Mouse (Mus musculus) lung, embryonic 16.5 days (tissue): ENCODE measurements around the gene Plekhg4. TPM values are rescaled to one million over a fixed set of nuclear protein-coding genes. Genes with fewer than 3 reads are reported as not detected.

Experiments used
- ATAC-seq: fragments of 200-750 bp; cut with Nextera tagmentation; 2 replicates; pipeline ENCODE4 v1.8.0; 2017; ENCODE audit warnings: low read depth, mild to moderate bottlenecking, moderate library complexity
- H3K27ac ChIP-seq: fragments of 300-500 bp; sonication (generic); 2 replicates; pipeline ENCODE4 v1.5.1; 2014; ENCODE audit warnings: mild to moderate bottlenecking, control low read depth, low read length
- H3K27me3 ChIP-seq: fragments of 300-500 bp; sonication (generic); 2 replicates; pipeline ENCODE4 v1.6.1; 2014; ENCODE audit warnings: low read depth, low read length, mixed read lengths; ENCODE audit not compliant: control insufficient read depth, insufficient read depth
- H3K36me3 ChIP-seq: fragments of 300-500 bp; sonication (generic); 2 replicates; pipeline ENCODE4 v1.6.1; 2014; ENCODE audit warnings: low read length; ENCODE audit not compliant: control insufficient read depth, insufficient read depth
- H3K4me1 ChIP-seq: fragments of 300-500 bp; sonication (generic); replicated peaks from 2 replicates; pipeline ENCODE4 v1.6.1; 2014; ENCODE audit warnings: low read length, mixed read lengths; ENCODE audit not compliant: control insufficient read depth, insufficient read depth
- H3K4me2 ChIP-seq: fragments of 300-500 bp; sonication (generic); 2 replicates; pipeline ENCODE4 v1.6.1; 2014; ENCODE audit warnings: low read depth, low read length, control low read depth
- H3K4me3 ChIP-seq: fragments of 300-500 bp; sonication (generic); 2 replicates; pipeline ENCODE4 v1.5.1; 2014; ENCODE audit warnings: mild to moderate bottlenecking, low read length, control low read depth
- H3K9ac ChIP-seq: fragments of 300-500 bp; sonication (generic); 2 replicates; pipeline ENCODE4 v1.6.1; 2014; ENCODE audit warnings: low read length, control low read depth
- H3K9me3 ChIP-seq: fragments of 300-500 bp; sonication (generic); 2 replicates; pipeline ENCODE4 v1.6.1; 2016; ENCODE audit warnings: low read length; ENCODE audit not compliant: control insufficient read depth
- WGBS: fragments of 180-500 bp; shearing (Covaris S2); extraction: QIAGEN DNeasy Blood & Tissue Kit; methylation state at CpG from one replicate; pipeline ENCODE4 v1.1.7; 2014; 5-methylcytosine and 5-hydroxymethylcytosine counted together
- polyA plus RNA-seq: library from polyadenylated mRNA; unstranded; fragments of >200 nt; fragmentation: Nextera tagmentation; extraction: Ambion mirVana; gene quantifications from 2 replicates; pipeline ENCODE4 v1.2.1, GENCODE M21; 2015

Plekhg4 gene
- polyA plus RNA-seq, 1 experiment from 2014 or later, result 1.1 TPM

DNA sequence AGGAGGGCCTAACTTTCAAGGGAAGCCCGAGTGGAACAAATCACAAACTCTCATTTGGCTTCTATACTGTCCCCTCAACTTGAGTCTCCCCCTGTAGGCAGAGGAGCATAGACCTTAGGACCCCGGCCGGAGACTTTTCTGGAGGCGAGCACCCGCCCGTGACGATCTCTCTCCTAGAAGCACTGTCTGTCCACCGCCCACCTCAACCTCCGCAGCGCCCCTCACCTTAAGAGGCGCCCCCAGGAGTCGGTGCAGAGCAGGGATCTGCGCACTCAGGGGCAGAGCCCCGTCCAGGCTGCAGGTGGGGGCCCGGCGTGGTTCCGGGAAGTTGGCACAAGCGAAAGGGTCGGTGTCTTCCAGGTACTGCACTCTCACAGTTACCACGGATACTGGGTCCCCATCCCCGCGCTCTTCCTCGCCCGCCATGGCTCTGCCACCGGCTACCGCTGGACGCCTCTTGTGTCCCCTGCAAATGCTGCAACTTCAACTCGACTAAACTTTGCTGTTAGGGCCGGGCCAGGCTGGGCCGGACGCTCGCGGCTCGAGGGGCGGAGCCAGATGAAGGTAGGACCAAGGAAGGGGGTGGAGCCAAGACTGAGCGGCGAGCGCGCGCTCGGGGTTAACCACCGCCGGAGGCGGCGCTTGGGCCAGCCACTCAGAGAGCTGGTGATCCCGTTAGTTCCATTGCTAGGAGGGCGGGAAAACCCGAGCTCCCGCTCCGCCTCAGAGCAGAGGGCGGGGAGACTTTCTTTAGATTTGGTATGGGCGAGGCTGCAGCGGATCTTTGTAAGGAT is 25.4 kb upstream of the Plekhg4 start, which contains the start of gene Fhod1:
Gene Fhod1, minus strand, starts transcription at position 526 of the 794 bp plus-strand sequence.
- Histone ChIP-seq H3K27me3 (no peaks in the 10 kb centered on the region; the same call in 1 of the 2 replicates), H3K4me1 (peaks cover 31% of the 10 kb centered on the region), H3K9ac (peak within 1 kb of the TSS; percentile 96), H3K4me2 (peak within 1 kb of the TSS; percentile 92), H3K27ac (peak within 1 kb of the TSS; percentile 98), H3K36me3 (0 out of 2 replicates have a peak, but pooled peaks cover 4% of the 10 kb centered on the region), H3K9me3 (no peaks in the 10 kb centered on the region), H3K4me3 (peak within 1 kb of the TSS; percentile 91)
- ATAC-seq, result peak; percentile 86
- 0% methylated on average over 53 of the region's 53 CpGs for WGBS

DNA sequence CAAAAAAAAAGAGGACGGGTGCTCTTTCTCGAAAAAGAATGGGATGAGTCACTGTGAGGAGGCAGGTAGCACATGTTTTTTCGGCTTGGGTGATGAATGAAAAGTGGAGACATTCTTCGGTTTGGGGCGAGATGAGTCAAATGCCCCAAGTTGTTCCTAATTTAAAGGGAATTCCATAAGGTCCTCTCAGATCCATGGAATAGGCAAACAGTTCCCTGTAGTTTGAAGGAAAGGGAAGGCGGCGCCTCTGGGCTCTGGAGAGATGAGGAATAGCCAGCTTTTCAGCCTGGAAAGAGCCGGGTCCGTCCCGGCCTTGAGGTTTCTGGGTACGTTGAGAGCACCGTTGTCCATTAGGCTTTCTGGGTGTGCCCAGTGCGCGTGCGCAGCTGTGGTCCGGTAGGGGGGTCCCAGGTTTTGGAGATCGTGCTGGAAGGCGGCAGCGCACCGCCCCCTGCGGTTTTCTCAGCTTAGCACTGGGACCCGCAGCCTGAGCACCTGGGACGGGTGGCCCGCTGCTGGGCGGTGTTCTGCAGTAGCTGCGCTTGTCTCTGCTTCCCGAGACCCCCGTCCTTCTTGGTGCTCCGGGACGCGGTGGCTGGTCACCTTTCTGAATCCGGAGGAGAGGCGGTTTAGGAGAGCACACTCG is 24.5 kb upstream of the Plekhg4 start, which contains the start of gene Slc9a5:
Gene Slc9a5, plus strand, starts transcription at position 394 of the 646 bp plus-strand sequence.
- under 1% methylated on average over 34 of the region's 34 CpGs for WGBS
- peaks cover 22% of the 10 kb centered on the region for H3K4me1 ChIP-seq
- H3K27me3 ChIP-seq, result no peaks in the 10 kb centered on the region; the same call in 1 of the 2 replicates
- H3K9me3 ChIP-seq, result no peaks in the 10 kb centered on the region
- 0 out of 2 replicates have a peak, but pooled peaks have one; percentile 1 for ATAC-seq
- H3K36me3 ChIP-seq, result no peaks in the 10 kb centered on the region
- H3K4me3 ChIP-seq, result peak within 1 kb of the TSS; percentile 91
- peak within 1 kb of the TSS; percentile 98 for H3K27ac ChIP-seq
- peak within 1 kb of the TSS; percentile 92 for H3K4me2 ChIP-seq
- peak within 1 kb of the TSS; percentile 96 for H3K9ac ChIP-seq

DNA sequence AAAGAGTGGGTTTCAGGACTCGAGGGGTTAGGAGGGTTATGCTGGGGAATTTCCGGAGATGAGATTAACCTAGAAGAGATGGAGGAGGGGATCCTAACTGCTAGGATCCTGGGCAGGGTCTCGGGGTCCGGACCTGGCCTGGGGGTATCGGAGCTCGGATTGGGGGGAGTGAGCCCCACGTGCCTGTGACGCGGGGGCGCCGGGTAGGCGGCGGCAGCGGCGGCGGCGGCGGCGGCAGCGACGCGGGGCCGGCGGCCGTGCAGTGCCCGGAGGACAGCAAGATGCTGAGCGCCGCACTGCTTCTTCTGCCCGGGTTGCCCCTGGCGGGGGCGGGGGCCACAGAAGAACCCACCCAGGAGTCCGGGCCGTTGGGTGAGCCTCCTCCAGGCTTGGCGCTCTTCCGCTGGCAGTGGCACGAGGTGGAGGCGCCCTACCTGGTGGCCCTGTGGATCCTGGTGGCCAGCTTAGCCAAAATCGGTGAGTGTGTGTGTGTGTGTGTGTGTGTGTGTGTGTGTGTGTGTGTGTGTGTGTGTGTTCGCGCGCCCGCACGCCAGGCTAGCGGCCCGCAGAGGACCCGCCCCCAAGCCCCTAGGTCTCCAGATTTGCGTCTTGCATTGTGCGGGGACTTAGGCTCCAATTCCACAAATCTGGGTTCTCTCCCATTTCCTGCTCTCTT is 23.8 kb upstream of the Plekhg4 start:
- WGBS, result under 1% methylated on average over 42 of the region's 48 CpGs

DNA sequence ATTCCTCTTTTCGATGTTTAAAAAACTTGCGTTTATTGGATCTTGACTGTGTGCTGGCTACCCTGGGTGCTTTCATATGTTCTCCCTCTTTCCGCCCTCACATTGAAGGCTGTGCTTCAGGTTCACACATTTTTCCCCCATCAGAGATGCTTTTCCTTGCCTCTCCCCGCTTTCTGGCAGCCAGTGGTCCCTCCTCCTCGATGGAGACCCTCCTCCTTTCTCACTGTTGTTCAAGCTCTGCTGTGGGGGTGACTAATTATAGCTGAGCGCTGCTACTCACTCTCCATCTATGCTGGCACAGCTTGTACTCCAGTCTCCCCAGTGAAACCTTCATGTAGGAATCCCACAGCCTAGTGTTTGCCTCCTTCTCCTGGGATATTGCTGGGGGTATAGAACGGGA is 22.9 kb upstream of the Plekhg4 start:
- H3K27ac ChIP-seq, result 0 out of 2 replicates have a peak overlapping the region, but pooled peaks have one; percentile 3
- WGBS, result 31% methylated on average over 7 of the region's 7 CpGs
- no peaks in the 10 kb centered on the region for H3K36me3 ChIP-seq
- no peaks in the 10 kb centered on the region for H3K9me3 ChIP-seq
- H3K27me3 ChIP-seq, result no peaks in the 10 kb centered on the region; the same call in 1 of the 2 replicates
- H3K4me1 ChIP-seq, result peaks cover 10% of the 10 kb centered on the region
- H3K4me3 ChIP-seq, result peak overlapping the region; percentile 91
- ATAC-seq, result no peak
- H3K4me2 ChIP-seq, result peak overlapping the region; percentile 92
- H3K9ac ChIP-seq, result peak overlapping the region; percentile 25

More for the DNA sequence above, 23.8 kb upstream of the Plekhg4 start:
- H3K4me1 ChIP-seq, result peaks cover 19% of the 10 kb centered on the region
- peak overlapping the region; percentile 91 for H3K4me3 ChIP-seq
- no peaks in the 10 kb centered on the region; the same call in 1 of the 2 replicates for H3K27me3 ChIP-seq
- ATAC-seq, result no peak
- H3K4me2 ChIP-seq, result peak overlapping the region; percentile 92
- H3K9me3 ChIP-seq, result no peaks in the 10 kb centered on the region
- peak overlapping the region; percentile 71 for H3K9ac ChIP-seq
- peak overlapping the region; percentile 92 for H3K27ac ChIP-seq
- no peaks in the 10 kb centered on the region for H3K36me3 ChIP-seq

DNA sequence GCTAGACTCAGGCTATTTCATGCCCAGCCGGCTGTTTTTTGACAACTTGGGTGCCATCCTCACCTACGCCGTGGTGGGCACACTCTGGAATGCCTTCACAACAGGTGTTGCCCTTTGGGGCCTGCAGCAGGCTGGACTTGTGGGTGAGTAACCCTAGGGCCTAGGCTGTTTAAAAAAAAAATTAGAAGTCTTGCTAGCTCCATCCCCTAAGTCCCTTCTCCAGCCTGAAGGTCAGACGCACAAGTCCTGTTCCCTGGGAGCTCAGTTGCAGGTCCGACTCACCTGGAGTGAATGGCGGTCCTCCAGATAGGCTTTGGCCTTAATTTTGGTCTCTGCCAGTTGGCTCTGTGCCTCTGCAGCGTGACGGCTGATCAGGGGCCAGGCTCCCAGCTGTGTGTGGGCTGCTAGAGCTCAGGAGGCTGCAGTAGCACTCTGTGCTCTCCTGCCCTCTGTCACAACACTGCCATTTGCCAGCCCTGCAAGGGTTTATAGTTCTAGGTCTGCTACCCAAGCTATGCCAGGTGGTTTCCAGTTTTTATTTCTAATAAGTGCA is 19.4 kb upstream of the Plekhg4 start:
- WGBS, result 67% methylated on average over 8 of the region's 8 CpGs
- H3K4me3 ChIP-seq, result no peak overlapping the region
- ATAC-seq, result no peak
- no peak overlapping the region for H3K27ac ChIP-seq
- H3K9ac ChIP-seq, result no peak overlapping the region
- H3K4me2 ChIP-seq, result no peak overlapping the region
- H3K36me3 ChIP-seq, result no peaks in the 10 kb centered on the region; the same call in 1 of the 2 replicates
- H3K4me1 ChIP-seq, result peaks cover 3% of the 10 kb centered on the region; the same call in 1 of the 2 replicates
- H3K27me3 ChIP-seq, result no peaks in the 10 kb centered on the region; the same call in 1 of the 2 replicates
- H3K9me3 ChIP-seq, result no peaks in the 10 kb centered on the region

DNA sequence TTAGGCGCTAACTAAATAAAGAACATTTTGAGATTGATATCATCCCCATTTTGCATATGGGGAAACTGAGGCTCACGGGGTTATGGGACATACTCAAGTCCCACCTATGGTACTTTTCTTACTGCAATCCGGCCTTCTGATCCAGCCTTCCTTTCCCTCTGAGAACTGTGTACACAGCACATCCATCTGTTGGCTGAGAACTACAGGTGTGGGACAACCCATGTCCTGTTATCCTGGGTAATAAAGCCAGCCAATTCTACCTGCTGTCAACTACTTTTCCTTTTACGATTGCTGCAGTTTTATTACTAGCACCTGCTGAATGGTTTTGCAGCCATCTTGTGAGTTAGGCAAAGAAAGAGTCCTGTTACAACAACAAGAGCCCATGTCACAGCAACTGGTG is 18.5 kb upstream of the Plekhg4 start:
- Histone ChIP-seq H3K4me1 (peaks cover 3% of the 10 kb centered on the region; the same call in 1 of the 2 replicates), H3K27me3 (no peaks in the 10 kb centered on the region; the same call in 1 of the 2 replicates), H3K9me3 (no peaks in the 10 kb centered on the region), H3K9ac (no peak overlapping the region), H3K36me3 (no peaks in the 10 kb centered on the region; the same call in 1 of the 2 replicates), H3K27ac (no peak overlapping the region), H3K4me2 (no peak overlapping the region), H3K4me3 (no peak overlapping the region)
- WGBS, result 90% methylated on average over 4 of the region's 4 CpGs
- no peak for ATAC-seq

DNA sequence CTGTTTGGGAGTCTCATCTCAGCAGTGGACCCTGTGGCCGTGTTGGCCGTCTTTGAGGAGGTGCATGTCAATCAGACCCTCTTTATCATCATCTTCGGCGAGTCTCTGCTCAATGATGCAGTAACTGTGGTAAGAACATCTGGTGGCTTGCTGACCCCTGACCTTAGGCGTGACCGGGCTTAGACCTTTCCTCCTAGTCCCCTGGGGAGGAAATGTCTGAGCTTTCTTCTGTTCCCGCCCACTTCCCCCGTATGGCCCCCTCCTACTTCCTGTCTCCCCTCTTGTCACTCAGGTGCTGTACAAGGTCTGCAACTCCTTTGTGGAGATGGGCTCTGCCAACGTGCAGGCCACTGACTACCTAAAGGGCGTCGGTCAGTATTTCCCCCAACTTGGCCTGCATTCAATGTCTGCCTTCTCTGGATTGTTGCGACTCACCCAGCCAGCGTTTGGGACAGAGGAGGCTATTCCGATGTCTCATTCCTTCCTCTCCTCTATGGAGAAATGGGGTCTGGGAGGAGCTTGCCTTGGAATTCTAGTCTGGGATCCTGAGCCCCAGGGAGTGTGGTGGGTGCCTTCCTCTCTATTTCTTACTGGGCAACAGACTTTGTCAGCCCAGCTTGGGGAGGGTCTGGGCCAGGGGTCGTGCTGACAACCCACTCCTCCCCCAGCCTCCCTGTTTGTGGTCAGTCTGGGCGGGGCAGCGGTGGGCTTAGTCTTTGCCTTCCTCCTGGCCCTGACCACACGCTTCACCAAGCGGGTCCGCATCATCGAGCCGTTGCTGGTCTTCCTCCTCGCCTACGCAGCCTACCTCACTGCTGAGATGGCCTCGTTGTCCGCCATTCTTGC is 17.7 kb upstream of the Plekhg4 start:
- no peak overlapping the region for H3K4me3 ChIP-seq
- ATAC-seq, result no peak
- H3K36me3 ChIP-seq, result no peaks in the 10 kb centered on the region; the same call in 1 of the 2 replicates
- no peaks in the 10 kb centered on the region; the same call in 1 of the 2 replicates for H3K27me3 ChIP-seq
- no peak overlapping the region for H3K27ac ChIP-seq
- WGBS, result 68% methylated on average over 26 of the region's 26 CpGs
- H3K9me3 ChIP-seq, result no peaks in the 10 kb centered on the region
- H3K4me2 ChIP-seq, result no peak overlapping the region
- H3K9ac ChIP-seq, result no peak overlapping the region
- peaks cover under 1% of the 10 kb centered on the region; the same call in 1 of the 2 replicates for H3K4me1 ChIP-seq

DNA sequence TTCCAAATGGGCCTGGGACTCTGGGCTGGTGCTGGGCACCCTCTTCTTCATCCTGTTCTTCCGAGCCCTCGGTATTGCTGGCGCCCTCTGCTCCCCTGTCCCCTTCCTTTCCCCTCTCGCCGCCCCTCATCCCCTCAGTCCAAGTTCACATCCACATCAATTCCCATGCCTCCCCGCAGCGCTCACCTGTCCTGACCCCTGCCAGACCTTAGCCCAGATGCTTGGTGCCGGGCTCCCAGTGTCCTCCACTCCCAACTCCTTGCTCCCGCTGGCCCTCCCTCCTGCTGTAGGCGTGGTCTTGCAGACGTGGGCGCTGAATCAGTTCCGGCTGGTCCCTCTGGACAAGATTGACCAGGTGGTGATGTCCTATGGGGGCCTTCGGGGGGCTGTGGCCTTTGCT is 16.4 kb upstream of the Plekhg4 start:
- Histone ChIP-seq H3K27ac (no peak overlapping the region), H3K27me3 (no peaks in the 10 kb centered on the region), H3K36me3 (no peaks in the 10 kb centered on the region; the same call in 1 of the 2 replicates), H3K4me1 (no peaks in the 10 kb centered on the region; the same call in none of the 2 replicates), H3K4me3 (no peak overlapping the region), H3K4me2 (no peak overlapping the region), H3K9me3 (no peaks in the 10 kb centered on the region), H3K9ac (no peak overlapping the region)
- no peak for ATAC-seq
- 84% methylated on average over 14 of the region's 14 CpGs for WGBS
